Mouse (Mus musculus) megakaryocyte-erythroid progenitor cell, adult 5-6 weeks (primary cell): ENCODE data around the gene Hist1h2ao. TPM values are rescaled to one million over a fixed set of nuclear protein-coding genes. Genes with fewer than 3 reads are reported as not detected.
A peak's percentile ranks its signal among the peaks of the same experiment; 100 is the strongest.

Experiments
- ATAC-seq: replicated peaks from 2 replicates; pipeline ENCODE4 v1.8.0; 2016; ENCODE audit warnings: mild to moderate bottlenecking, inconsistent platforms; ENCODE audit not compliant: severe bottlenecking, poor library complexity, low FRiP score, low TSS enrichment
- total RNA-seq, 2 experiments: library from RNA; stranded (forward) in 1 of 2; stranded (reverse) in 1 of 2; fragments of 200-1000, 215-1000 nt in 1 of 2; fragments of >200 nt in 1 of 2; fragmentation: Nextera tagmentation in 1 of 2; gene quantifications; 2 replicates each; pipeline ENCODE4 v1.2.3; 2014 to 2017

The Hist1h2ao gene
- not detected in 2 replicates for total RNA-seq (2014; fragmentation: Nextera tagmentation)
- not detected in 2 replicates for total RNA-seq (2017)

DNA sequence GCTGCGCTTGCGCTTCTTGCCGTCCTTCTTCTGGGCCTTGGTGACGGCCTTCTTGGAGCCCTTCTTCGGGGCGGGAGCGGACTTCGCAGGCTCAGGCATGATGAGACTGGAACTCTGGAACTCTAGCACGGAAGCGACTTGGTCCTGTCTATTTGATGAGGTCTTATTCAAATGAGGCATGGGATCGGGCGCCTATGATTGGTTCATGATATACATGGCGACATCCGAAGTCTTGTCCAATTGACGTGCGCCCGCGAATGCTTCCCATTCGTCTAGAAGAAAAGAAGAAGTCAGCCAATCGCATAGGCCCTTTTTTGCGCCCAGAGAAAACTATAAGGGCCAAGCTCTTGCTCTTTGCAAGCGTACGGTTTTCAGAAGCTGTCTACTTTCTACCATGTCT lies at the start of gene Hist1h2ao, which contains the start of gene Hist1h2bq:
Gene Hist1h2ao, plus strand, starts transcription at position 393 of the 400 bp plus-strand sequence.
Gene Hist1h2bq, minus strand, starts transcription at position 125 of the 400 bp plus-strand sequence.
- peak; percentile 83 for ATAC-seq

DNA sequence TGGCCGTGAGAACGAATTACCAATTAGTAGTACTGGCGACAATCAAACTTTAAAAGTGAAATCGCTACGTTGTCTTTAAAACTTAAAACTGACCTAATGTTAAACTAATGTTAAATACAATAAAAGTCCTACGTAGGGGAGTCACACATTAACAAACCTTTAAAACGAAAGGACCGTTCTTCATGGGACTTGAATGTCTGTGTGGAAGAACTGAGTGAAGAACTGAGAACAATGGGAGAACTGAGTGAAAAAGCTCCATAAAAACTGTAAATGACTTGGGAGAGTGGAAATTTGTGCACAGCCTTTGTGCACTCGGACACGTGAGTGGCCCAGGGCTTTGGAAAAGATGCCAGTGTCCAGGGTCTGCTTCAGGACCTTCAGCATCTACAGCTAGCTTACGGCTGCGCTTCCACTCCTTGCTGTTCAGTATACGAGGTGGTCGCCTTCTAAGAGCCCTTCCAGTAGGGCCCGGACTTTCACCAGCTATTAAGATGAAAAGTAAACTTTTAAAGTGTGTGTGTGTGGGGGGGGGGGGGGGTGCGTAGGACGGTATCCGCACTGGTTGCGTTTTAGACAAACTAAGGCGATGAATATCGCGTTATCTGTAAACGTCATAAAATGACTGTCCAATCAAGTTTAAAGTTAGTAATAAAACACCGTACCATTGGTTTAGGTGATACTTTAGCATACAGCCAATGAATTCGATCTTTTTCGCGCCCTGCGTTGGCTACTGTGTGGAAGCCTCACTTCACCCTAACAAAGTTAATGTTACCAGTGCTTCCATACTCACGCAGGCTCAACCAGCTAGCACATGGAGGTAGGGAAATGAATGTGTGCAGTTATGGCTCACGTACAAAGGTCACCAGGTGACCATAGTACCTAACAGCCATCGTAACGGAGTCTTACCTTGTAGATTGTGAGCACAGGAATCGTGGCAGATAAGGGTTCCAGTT lies 31.2 kb upstream of the Hist1h2ao start:
- peak; percentile 53 for ATAC-seq

DNA sequence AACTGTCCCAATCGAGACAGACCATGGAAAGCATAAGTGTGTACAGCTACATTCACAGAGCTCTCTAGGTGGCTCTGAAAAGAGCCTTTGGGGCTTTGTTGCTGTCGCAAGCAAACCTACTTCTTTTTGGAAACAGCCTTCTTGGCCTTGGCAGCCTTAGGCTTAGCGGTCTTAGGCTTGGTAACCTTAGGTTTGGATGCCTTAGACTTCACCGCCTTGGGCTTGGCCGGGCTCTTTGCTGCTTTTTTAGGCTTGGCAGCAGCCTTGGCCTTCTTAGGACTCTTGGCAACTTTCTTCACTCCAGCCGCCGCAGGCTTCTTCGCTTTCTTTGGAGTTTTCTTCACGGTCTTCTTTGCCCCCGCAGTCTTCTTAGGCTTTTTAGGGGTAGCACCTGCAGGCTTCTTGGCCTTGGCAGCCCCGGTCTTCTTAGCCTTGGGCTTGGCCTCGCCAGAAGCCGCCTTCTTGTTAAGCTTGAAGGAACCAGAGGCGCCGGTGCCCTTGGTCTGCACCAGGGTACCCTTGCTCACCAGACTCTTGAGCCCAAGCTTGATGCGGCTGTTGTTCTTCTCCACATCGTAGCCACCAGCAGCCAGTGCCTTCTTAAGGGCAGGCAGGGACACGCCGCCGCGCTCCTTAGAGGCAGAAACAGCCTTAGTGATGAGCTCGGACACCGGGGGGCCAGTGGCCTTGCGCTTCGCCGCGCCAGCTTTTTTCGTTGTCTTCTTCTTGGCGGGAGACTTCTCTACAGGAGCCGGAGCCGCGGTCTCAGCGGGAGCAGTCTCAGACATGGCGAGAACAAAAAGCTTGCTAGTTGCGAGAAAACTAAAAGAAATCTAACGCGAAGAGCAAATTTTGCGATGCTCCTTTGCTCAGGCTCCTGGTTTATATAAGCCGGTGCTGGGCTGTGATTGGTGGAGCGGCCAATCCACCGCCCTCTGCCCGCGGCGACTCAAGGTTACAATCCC lies 30.2 kb upstream of the Hist1h2ao start, which contains the start of gene Hist1h1b:
Gene Hist1h1b, minus strand, starts transcription at position 859 of the 965 bp plus-strand sequence.
- peak; percentile 49 for ATAC-seq

DNA sequence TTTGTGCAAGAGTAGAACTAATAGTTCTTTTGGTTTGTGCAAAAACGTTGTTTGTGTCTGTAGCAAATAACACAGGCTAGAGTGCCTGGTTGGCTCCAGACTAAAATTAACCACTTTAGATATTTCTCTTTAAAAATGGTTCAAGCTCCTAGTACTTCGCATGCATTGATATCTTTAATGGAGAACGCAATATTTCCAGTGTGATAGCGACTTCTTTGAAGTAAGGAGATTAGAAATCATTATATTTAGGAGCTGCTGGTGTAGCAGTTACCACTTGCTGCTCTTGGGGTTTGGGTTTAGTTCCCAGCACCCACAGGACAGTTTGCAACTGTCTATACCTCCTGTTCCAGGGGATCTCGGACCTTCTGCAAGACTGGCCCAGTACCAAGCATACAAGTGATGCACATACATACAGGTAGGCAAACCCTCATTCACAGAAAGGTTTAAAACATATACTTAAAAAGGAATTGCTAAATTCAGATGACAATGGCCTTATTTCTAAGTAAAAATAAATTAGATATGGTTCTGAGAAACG lies 29.2 kb upstream of the Hist1h2ao start:
- no peak for ATAC-seq

DNA sequence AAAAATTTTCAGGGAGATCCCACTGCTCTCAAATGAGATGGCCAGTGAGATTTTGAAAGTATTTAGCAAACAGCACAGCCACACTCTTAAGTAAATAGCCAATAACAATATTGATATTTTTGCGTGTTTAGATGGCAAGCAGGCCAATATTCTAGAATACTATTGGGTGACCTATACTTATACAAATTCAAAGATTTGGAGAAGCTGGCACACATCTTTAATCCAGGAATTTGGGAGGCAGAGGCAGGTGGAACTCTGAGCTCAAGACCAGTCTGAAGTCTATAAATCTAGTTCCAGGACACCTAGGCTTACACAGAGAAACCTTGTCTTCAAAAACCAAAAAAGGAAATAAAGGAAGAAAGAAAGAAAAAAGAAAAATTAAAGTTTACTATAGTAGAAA lies 28.6 kb upstream of the Hist1h2ao start:
- ATAC-seq: no peak

- peak; percentile 7 for ATAC-seq
Observed at GRCm38 (mm10) chr13:21782361-21783254, 27.7 kb upstream of the Hist1h2ao start.

DNA sequence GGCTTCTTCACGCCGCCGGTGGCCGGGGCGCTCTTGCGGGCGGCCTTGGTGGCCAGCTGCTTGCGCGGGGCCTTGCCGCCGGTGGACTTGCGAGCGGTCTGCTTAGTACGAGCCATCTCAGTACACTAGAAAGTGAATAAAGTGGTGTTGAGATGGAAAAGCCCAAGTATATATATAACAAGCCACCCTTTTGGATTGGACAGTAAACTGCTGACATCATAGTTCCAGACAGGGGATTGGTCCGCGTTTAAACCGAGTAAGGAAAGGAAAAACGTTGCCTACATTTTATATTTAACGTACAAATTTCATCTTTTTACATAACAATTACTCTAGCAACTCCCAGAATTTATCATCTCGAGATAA lies 27.0 kb upstream of the Hist1h2ao start, which contains the start of gene Hist1h3i:
Gene Hist1h3i, minus strand, starts transcription at position 116 of the 363 bp plus-strand sequence.
- ATAC-seq: peak; percentile 28

DNA sequence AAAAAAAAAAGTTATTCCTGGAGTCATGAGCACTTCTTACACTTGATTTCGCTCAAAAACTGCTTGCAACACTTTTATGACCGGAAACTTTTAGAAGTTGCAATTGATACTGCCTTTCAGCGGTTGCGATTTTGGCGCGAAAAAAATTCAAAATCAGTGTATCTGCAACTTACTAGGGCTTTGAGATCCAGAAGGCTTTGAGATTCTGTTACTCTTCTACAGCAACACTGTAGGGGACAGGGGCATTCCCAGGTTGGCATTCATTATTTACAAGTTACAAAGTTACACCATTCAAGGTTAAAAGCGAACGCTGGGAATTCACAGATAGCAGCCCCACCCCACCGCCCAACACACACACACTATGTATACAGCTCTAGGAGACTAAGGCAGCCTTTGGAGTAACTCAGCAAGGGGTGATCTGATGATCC lies 26.5 kb upstream of the Hist1h2ao start:
- no peak for ATAC-seq

GRCm38 (mm10) chr13:21784311-21784710 lies 26.0 kb upstream of the Hist1h2ao start:
- ATAC-seq: no peak

DNA sequence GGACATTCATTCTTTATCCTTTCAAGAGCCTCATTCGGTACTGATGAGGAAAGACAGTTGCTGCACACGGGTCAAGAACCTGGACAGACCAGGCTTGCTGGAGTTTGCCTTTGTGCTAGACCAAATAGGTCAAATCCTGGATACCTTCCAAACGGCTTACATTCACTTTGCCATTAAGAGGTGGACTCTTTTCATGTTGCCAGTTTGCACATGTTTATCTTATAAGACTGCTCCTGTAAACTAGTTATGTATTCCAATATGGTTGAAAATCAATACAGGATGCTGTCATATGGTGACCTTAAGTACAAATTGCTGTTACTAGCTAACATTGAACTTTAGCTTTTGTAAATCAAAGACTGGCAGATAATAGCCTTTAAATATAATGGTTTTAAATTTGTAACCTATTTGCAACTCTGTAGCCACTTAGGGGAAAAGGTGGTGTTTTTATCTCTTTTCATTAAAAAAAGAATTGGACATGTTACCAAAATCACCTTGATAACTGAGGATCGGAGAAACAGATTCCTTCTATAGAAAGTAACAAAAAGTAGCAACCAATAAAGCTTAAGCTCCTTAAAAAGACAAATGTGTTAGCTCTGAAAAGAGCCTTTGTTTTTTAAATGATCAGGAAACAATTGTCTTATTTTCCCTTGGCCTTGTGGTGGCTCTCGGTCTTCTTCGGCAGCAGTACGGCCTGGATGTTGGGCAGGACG lies 23.9 kb upstream of the Hist1h2ao start:
- 0 out of 2 replicates have a peak, but pooled peaks have one; percentile 4 for ATAC-seq

DNA sequence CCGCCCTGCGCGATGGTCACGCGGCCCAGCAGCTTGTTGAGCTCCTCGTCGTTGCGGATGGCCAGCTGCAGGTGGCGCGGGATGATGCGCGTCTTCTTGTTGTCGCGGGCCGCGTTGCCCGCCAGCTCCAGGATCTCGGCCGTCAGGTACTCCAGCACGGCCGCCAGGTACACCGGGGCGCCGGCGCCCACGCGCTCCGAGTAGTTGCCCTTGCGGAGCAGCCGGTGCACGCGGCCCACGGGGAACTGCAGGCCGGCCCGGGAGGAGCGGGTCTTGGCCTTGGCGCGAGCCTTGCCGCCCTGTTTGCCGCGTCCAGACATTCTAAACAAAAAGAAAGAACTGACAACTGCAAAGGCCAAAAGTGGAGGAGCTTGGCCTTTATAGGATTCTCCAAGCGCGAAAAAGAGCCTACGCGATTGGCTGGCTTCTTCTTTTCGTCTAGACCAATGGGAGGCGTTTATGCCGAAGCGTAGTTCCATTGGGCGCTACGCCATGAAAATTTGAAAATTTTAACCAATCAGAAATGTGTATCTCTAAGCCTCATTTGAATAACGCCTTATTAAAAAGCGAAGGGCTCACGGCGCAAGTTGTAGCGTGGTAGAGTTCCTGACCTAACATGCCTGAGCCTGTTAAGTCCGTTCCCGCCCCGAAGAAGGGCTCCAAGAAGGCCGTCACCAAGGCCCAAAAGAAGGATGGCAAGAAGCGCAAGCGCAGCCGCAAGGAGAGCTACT lies 23.2 kb upstream of the Hist1h2ao start, which contains the start of the genes Hist1h2an and Hist1h2bp:
Gene Hist1h2an, minus strand, starts transcription at position 320 of the 731 bp plus-strand sequence.
Gene Hist1h2bp, plus strand, starts transcription at position 563 of the 731 bp plus-strand sequence.
- peak; percentile 82 for ATAC-seq

GRCm38 (mm10) chr13:21787760-21788593 lies 22.3 kb upstream of the Hist1h2ao start:
- no peak for ATAC-seq

DNA sequence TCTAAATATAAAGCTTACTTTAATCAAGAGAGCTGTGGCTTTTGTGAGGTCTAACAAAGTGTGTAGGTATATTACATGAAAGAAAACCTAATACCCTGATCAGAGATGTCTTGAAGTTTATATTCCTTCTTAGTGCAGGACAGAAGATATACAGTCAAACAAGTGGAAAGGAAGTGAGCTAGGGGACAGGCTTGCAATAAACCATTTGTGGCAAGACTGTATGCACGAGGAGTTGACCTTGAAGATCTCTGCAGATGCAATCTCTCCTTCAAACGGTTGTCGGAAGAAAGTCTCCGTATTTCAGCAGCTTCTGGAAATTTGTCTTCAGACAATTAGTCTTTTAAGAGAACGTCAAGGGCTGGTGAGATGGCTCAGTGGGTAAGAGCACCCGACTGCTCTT lies 20.3 kb upstream of the Hist1h2ao start:
- no peak for ATAC-seq

DNA sequence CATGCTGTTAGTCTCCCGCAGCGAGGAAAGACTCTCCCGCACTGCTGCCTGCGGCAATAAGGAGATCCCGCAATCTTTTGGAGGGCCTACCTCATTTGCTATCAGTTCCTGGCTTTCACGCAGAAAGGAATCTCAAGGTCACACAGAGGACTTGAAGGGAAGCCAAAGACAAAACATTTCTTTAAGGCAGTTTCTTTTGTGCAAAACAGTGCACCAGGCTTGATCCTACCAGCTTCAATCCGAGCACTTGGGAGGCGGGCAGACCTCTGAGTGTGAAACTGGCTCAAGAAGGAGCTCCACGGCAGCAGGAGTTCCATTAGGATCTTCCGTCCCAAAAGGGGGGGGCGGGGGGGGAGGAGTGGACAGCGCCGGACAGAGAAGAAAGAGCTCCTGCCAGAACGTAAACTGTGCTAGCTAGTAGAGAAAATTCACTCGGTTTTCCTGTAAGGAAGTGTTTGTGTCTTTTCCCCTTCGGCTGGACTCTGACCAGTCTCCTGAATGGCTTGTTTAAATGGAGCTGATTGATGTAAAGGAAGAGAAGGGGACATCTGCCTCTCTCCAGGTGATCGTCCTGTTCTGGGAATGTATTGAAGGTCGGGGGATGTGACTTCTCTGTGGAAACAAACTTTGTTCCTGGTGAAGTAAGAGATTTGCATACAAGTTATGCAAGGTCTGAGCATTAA lies 19.5 kb upstream of the Hist1h2ao start:
- ATAC-seq: no peak

DNA sequence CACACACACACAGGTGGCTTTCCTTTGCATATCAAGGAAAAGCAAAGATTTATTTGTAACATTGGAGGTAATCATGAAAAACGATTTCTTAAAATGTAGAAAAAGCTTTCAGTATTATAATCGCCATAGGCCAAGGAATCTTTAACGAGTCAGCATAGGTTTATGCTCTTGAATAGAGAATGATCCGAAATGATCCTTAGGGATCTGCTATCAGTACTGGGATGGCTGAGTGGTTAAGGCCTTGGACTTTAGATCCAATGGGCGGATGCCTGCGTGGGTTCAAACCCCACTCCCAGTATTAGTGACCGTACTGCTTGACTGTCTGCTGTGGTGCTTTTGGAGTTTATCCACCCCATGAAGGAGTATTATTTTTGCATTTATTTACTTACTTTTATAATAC lies 14.7 kb upstream of the Hist1h2ao start:
- ATAC-seq: no peak
